18 mouse cellular contexts compared by ENCODE assay signal in genomic region chr6:51630184-51630583, GRCm38 (mm10).
A peak's percentile ranks its signal among the peaks of the same experiment; 100 is the strongest.
DNase-seq lines count a peak whose midpoint lies in the region; TF ChIP-seq lines count a peak whose summit lies in the region.
"Had no signal": no experiment of that assay in that cellular context is flagged by ENCODE, and none has a peak within 500 bp of the region (broad histone marks: within the 10 kb centered on the region; RNA-seq: fewer than 3 reads in every experiment).

No protein-coding gene starts in this region.

- peaks cover 44% of the 10 kb centered on the region for H3K4me1 ChIP-seq in heart, embryonic 10.5 days
- H3K4me1 ChIP-seq in lung, adult 2 months (ENCODE audit: control insufficient read depth, insufficient read depth, low read length): peaks cover 21% of the 10 kb centered on the region
- H3K4me1 ChIP-seq: forebrain, embryonic 13.5 days had no signal

- TF ChIP-seq POLR2A in lung, adult 2 months (IDR thresholded peaks at IDR 0.05; ENCODE audit: borderline replicate concordance, extremely low read depth, low read depth, low read length): no peak

- DNase-seq in heart, embryonic 10.5 days (ENCODE audit: low spot score): no peak
- no peak for DNase-seq in heart, adult 8-10 months (ENCODE audit: low spot score)
- DNase-seq in lung, adult 18-20 months: peak; percentile 40 to 73
- DNase-seq in lung, adult 2 months: no peak
- DNase-seq in lung, postnatal 10 days: peak; percentile 63
- DNase-seq in lung, postnatal 4 days: peak; percentile 37 to 47
- DNase-seq in right cerebral cortex, postnatal 36 days (ENCODE audit: low spot score in 2 of 2): no peak
- no peak for DNase-seq in layer of hippocampus, adult 9-10 months (ENCODE audit: low spot score)
- DNase-seq: adrenal gland, postnatal 14 days; cerebellum, adult 18-20 months; cerebellum, postnatal 10 days; gastrocnemius, postnatal 36 days; heart, adult 18-20 months had no signal

- H3K36me3 ChIP-seq in heart, embryonic 10.5 days: no peaks in the 10 kb centered on the region
- H3K36me3 ChIP-seq: embryonic facial prominence, embryonic 10.5 days; heart, embryonic 15.5 days; hindbrain, embryonic 15.5 days had no signal

- no peak for TF ChIP-seq CTCF in lung, adult 2 months (IDR thresholded peaks at IDR 0.05; ENCODE audit: insufficient read depth, low read length)

- H3K27ac ChIP-seq in heart, embryonic 10.5 days: peak overlapping the region; percentile 0; the same call in 1 of the 2 replicates
- H3K27ac ChIP-seq: embryonic facial prominence, embryonic 10.5 days; forebrain, embryonic 13.5 days; heart, embryonic 15.5 days; hindbrain, embryonic 15.5 days had no signal

- WGBS in heart, embryonic 10.5 days: 15% methylated on average over 2 of the region's 2 CpGs
- WGBS in lung, adult 2 months: 28% methylated on average over 2 of the region's 2 CpGs

- H3K4me3 ChIP-seq in heart, embryonic 10.5 days: no peak overlapping the region
- H3K4me3 ChIP-seq in lung, adult 2 months (replicated peaks; ENCODE audit: extremely low read depth, low read depth, low read length): no peak overlapping the region
- H3K4me3 ChIP-seq: embryonic facial prominence, embryonic 10.5 days; forebrain, embryonic 13.5 days; heart, embryonic 15.5 days; hindbrain, embryonic 15.5 days had no signal

- no peaks in the 10 kb centered on the region for H3K27me3 ChIP-seq in heart, embryonic 10.5 days (ENCODE audit: insufficient read depth, poor library complexity, severe bottlenecking)
- H3K27me3 ChIP-seq: CH12.LX; forebrain, embryonic 13.5 days; heart, embryonic 15.5 days; hindbrain, embryonic 15.5 days had no signal

- H3K9me3 ChIP-seq in heart, embryonic 10.5 days: no peaks in the 10 kb centered on the region
- H3K9me3 ChIP-seq: embryonic facial prominence, embryonic 10.5 days; forebrain, embryonic 13.5 days; heart, embryonic 15.5 days; hindbrain, embryonic 15.5 days had no signal

Comparison
In these comparisons a context has a peak if more than half of its experiments do, and no peak if none do; other contexts are left out.
1. DNase-seq: peak in lung, adult 18-20 months (2 of 2), lung, postnatal 10 days (single experiment) and lung, postnatal 4 days (2 of 2); none in heart, embryonic 10.5 days (single experiment), heart, adult 8-10 months (single experiment), lung, adult 2 months (single experiment), right cerebral cortex, postnatal 36 days (0 of 2) and layer of hippocampus, adult 9-10 months (single experiment).